Mouse (Mus musculus): Measurements from ENCODE around the gene Rnf43. TPM values are rescaled to one million over a fixed set of nuclear protein-coding genes. Genes with fewer than 3 reads are reported as not detected.

Gene Rnf43
- polyA plus RNA-seq, 1 experiment: 3.5 TPM

DNA sequence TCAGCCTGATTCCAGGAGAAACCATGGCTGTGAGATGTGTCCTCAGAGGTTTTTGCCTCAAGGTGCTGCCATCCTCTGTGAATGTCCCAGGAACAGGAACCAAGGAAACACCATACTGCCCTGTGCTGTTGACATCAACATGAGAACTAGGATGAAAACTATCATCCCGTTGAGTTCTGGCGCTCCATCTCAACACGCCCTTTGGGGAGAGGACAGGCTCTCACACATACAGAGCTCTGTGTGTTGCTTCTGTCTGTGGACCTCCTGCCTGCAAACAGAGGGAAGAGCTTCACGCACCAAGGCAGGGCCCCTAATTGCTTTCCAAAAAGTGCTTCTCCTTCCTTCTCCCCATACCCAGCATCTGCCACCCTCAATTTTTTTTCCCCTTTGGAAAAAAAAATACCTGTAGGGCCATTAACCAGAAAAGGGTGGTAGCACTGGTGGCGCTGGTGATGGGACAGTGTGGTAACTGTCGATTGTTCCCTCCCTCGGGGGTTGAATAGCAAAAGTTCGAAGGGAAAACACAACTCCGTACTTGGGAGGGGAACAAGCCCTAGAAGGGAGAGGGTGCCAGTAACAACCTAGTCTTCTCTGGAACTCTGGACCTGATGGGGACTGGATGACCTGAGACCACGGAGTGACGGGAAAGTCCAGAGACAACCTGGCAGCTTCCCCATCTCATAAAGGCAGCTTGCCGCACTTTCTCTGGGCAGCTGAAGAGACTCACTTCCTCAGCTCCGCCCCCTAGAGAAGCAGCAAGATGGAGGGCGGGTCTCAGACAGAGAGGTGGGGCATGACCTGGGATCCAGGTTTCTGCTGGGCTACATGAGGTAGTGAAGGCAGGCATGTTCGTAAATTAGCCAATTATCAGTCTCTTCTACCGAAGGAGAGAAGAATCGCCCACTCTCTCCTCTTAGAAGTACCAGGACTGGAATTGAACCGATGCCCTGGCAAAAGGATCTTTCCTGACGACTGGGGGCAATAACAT, 85.9 kb downstream of the Rnf43 start:
- peak overlapping the region; percentile 98 for H3K27ac ChIP-seq (ENCODE audit: insufficient read depth, low read length)
- peak; percentile 86 to 88 for DNase-seq (ENCODE audit: low read depth in 1 of 2, low spot score in 2 of 2)
- WGBS: 5% methylated on average over 19 of the region's 19 CpGs
- H3K4me1 ChIP-seq (ENCODE audit: control insufficient read depth, insufficient read depth, insufficient read length): peaks cover 52% of the 10 kb centered on the region
- H3K27me3 ChIP-seq (ENCODE audit: control insufficient read depth, insufficient read depth, low read length): no peaks in the 10 kb centered on the region
- peak overlapping the region; percentile 60 for H3K4me3 ChIP-seq (ENCODE audit: extremely low read depth, insufficient read depth, insufficient read length)
- TF ChIP-seq CTCF (IDR thresholded peaks at IDR 0.05; ENCODE audit: extremely low read depth, insufficient read depth, insufficient read length, insufficient replicate concordance) (no peak), POLR2A (IDR thresholded peaks at IDR 0.05; ENCODE audit: low read depth, low read length) (peak; percentile 98)
- peaks cover 4% of the 10 kb centered on the region; the same call in 1 of the 2 replicates for H3K36me3 ChIP-seq (ENCODE audit: control insufficient read depth, insufficient read depth, low read length)

DNA sequence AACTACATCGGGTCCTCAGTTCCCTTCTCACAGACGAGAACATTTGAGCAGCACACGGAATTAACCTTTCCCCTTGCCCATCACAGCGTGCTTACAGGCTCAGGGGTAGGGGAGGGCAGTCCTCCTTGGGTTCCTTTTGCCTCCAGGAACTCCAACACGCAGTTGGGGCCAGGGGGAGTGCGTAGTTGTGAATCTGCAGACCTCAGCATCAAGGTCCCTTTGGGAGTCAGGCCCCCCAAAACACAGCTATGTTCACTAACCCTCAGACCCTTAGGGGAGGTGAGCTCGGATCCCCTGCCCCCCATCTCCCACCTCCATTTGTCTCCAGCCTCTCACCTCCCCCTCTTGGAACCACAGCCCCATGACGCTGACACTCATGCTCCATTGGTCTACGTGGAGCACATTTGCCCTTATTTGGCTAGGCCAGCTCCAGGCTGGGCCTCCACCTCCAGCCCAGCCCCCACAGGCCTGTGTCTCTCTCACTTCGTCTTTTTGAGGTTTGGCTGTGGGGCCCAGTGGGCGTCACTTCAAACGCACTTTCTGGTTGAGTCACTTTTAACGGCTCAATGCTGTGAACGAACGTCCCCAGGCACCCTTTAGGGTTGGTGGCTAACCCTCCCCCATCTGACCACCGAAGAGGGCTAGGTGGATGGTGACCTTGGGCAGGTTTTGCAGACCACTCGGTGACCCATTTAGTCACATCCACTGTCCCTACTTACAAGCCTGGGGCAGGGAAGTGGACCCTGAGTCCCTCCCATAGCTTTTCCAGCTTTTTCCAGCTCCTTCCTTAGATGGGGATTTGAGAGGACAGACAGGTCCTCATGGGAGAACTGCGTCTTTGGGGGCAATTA, 86.9 kb downstream of the Rnf43 start:
- peak; percentile 94 to 97 for DNase-seq (ENCODE audit: low read depth in 1 of 2, low spot score in 2 of 2)
- H3K27ac ChIP-seq (ENCODE audit: insufficient read depth, low read length): peak overlapping the region; percentile 98
- peaks cover 52% of the 10 kb centered on the region for H3K4me1 ChIP-seq (ENCODE audit: control insufficient read depth, insufficient read depth, insufficient read length)
- no peaks in the 10 kb centered on the region for H3K36me3 ChIP-seq (ENCODE audit: control insufficient read depth, insufficient read depth, low read length)
- 4% methylated on average over 18 of the region's 18 CpGs for WGBS
- TF ChIP-seq CTCF (IDR thresholded peaks at IDR 0.05; ENCODE audit: extremely low read depth, insufficient read depth, insufficient read length, insufficient replicate concordance): no peak
- TF ChIP-seq POLR2A (IDR thresholded peaks at IDR 0.05; ENCODE audit: low read depth, low read length): peak; percentile 74
- H3K4me3 ChIP-seq (ENCODE audit: extremely low read depth, insufficient read depth, insufficient read length): peak overlapping the region; percentile 60
- no peaks in the 10 kb centered on the region for H3K27me3 ChIP-seq (ENCODE audit: control insufficient read depth, insufficient read depth, low read length)

DNA sequence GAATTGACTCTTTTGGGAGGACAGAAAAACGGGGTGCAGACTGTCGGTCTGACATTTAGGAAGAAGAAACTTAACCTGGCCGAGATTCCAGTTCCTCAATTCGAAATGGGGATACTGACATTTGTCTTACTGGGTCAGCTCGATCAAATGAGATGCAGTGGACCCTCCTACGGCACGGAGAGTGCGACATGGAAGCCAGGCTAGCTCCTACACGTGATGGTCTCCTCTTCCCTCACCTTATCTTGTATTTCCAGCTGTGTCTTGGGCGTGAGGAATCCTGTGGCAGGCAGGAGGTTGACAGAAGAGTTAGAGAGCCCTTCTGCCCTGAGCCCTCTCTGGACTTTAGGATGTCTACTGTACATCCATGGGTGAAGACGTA, 87.5 kb downstream of the Rnf43 start:
- H3K36me3 ChIP-seq (ENCODE audit: control insufficient read depth, insufficient read depth, low read length): no peaks in the 10 kb centered on the region
- TF ChIP-seq POLR2A (IDR thresholded peaks at IDR 0.05; ENCODE audit: low read depth, low read length): peak; percentile 11; the same call in 1 of the 2 replicates
- no peak for TF ChIP-seq CTCF (IDR thresholded peaks at IDR 0.05; ENCODE audit: extremely low read depth, insufficient read depth, insufficient read length, insufficient replicate concordance)
- H3K4me1 ChIP-seq (ENCODE audit: control insufficient read depth, insufficient read depth, insufficient read length): peaks cover 52% of the 10 kb centered on the region
- DNase-seq (ENCODE audit: low read depth in 1 of 2, low spot score in 2 of 2): peak in 1 of 2 experiments; percentile 28
- 9% methylated on average over 11 of the region's 11 CpGs for WGBS
- peak overlapping the region; percentile 60 for H3K4me3 ChIP-seq (ENCODE audit: extremely low read depth, insufficient read depth, insufficient read length)
- H3K27me3 ChIP-seq (ENCODE audit: control insufficient read depth, insufficient read depth, low read length): no peaks in the 10 kb centered on the region
- peak overlapping the region; percentile 98 for H3K27ac ChIP-seq (ENCODE audit: insufficient read depth, low read length)

DNA sequence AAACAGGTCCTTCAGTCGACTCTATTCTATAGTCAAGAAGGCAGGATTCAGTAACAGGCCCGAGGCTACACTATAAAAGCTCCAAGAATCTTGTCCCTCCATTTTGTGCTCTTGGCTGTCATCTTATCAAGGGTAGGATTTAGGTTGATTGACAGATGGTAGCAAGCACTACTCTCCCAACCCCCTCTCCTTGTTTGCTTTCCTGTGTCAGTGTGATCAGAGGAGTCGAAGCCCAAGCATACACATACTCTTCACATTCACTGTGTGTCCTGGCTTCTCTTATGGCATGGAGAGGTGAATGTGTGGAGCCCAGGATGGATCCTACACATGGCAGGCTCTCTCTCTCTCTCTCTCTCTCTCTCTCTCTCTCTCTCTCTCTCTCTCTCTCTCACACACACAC, 88.0 kb downstream of the Rnf43 start:
- WGBS: 12% methylated on average over 3 of the region's 3 CpGs
- DNase-seq (ENCODE audit: low read depth in 1 of 2, low spot score in 2 of 2): peak in 1 of 2 experiments; percentile 65
- Histone ChIP-seq H3K27me3 (ENCODE audit: control insufficient read depth, insufficient read depth, low read length) (no peaks in the 10 kb centered on the region), H3K4me3 (ENCODE audit: extremely low read depth, insufficient read depth, insufficient read length) (peak overlapping the region; percentile 60), H3K4me1 (ENCODE audit: control insufficient read depth, insufficient read depth, insufficient read length) (peaks cover 48% of the 10 kb centered on the region), H3K36me3 (ENCODE audit: control insufficient read depth, insufficient read depth, low read length) (no peaks in the 10 kb centered on the region), H3K27ac (ENCODE audit: insufficient read depth, low read length) (peak overlapping the region; percentile 98)
- peak; percentile 43 for TF ChIP-seq POLR2A (IDR thresholded peaks at IDR 0.05; ENCODE audit: low read depth, low read length)
- no peak for TF ChIP-seq CTCF (IDR thresholded peaks at IDR 0.05; ENCODE audit: extremely low read depth, insufficient read depth, insufficient read length, insufficient replicate concordance)

DNA sequence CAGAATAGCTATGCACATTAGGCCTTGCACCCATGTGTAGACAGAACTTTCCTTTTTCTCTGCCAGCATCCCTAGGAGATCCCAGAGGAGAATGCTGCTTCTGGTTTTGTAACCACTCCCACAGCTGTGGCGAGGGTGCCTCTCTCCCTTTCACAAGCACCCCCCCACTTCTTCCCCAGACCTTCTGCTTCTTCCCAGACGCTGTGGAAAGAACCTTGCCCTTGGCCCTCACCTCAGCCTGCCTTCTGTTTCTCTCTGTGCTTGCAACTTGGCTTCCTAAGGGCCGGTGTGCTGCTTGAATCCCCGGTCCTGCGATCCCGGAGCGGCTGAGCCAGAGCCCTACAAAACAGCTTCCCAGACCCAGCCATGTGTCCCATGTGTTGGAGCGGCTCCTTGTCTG, 88.5 kb downstream of the Rnf43 start:
- Histone ChIP-seq H3K4me1 (ENCODE audit: control insufficient read depth, insufficient read depth, insufficient read length) (peaks cover 43% of the 10 kb centered on the region), H3K4me3 (ENCODE audit: extremely low read depth, insufficient read depth, insufficient read length) (peak overlapping the region; percentile 60)
- TF ChIP-seq CTCF (IDR thresholded peaks at IDR 0.05; ENCODE audit: extremely low read depth, insufficient read depth, insufficient read length, insufficient replicate concordance) (no peak), POLR2A (IDR thresholded peaks at IDR 0.05; ENCODE audit: low read depth, low read length) (no peak)

DNA sequence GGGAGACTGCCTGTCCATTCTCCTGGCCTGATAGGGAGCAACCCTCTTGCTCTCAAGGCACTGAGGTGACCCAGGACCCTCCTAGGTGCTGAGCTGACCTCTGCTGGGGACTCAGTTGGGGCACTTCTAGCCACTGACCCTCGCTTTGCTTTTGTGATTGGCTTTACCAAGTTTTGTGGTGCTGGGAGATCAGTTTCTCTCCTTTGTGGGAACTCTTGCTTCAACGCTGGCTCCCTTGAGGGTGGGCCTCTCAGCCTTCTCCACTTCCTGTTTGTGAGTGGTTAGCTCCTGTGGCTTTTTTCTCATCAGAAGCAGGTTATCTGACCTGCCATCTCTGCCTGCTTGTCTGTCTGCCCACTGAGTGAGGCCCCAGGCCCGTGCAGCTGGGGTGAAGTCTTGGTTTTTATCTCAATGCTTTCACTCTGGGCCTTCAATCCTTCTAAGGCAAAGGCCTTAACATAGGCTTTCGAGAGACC, 89.0 kb downstream of the Rnf43 start:
- TF ChIP-seq POLR2A (IDR thresholded peaks at IDR 0.05; ENCODE audit: low read depth, low read length): peak; percentile 83
- TF ChIP-seq CTCF (IDR thresholded peaks at IDR 0.05; ENCODE audit: extremely low read depth, insufficient read depth, insufficient read length, insufficient replicate concordance): no peak
- DNase-seq (ENCODE audit: low read depth in 1 of 2, low spot score in 2 of 2): peak; percentile 72 to 80
- 6% methylated on average over 4 of the region's 4 CpGs for WGBS
- Histone ChIP-seq H3K27ac (ENCODE audit: insufficient read depth, low read length) (peak overlapping the region; percentile 98), H3K4me3 (ENCODE audit: extremely low read depth, insufficient read depth, insufficient read length) (peak overlapping the region; percentile 60), H3K36me3 (ENCODE audit: control insufficient read depth, insufficient read depth, low read length) (peaks cover 4% of the 10 kb centered on the region; the same call in 1 of the 2 replicates), H3K4me1 (ENCODE audit: control insufficient read depth, insufficient read depth, insufficient read length) (peaks cover 38% of the 10 kb centered on the region; the same call in 1 of the 2 replicates), H3K27me3 (ENCODE audit: control insufficient read depth, insufficient read depth, low read length) (no peaks in the 10 kb centered on the region)

More for the DNA sequence above, 88.5 kb downstream of the Rnf43 start:
- H3K36me3 ChIP-seq (ENCODE audit: control insufficient read depth, insufficient read depth, low read length): no peaks in the 10 kb centered on the region; the same call in 1 of the 2 replicates
- peak in 1 of 2 experiments; percentile 37 for DNase-seq (ENCODE audit: low read depth in 1 of 2, low spot score in 2 of 2)
- H3K27ac ChIP-seq (ENCODE audit: insufficient read depth, low read length): peak overlapping the region; percentile 98
- 22% methylated on average over 8 of the region's 8 CpGs for WGBS
- H3K27me3 ChIP-seq (ENCODE audit: control insufficient read depth, insufficient read depth, low read length): no peaks in the 10 kb centered on the region
